Mouse (Mus musculus): ENCODE data around the gene Mgst1. TPM values are rescaled to one million over a fixed set of nuclear protein-coding genes. Genes with fewer than 3 reads are reported as not detected.

Mgst1 gene
- polyA plus RNA-seq (2016; fragmentation: Nextera tagmentation; extraction: Ambion mirVana): 56.4 and 57.1 TPM in 2 replicates

GRCm38 (mm10) chr6:138139930-138140329 is at the start of gene Mgst1:
Gene Mgst1 (plus strand): TSS chr6:138140316.
- WGBS: 2% methylated on average over 5 of the region's 5 CpGs
- no peaks in the 10 kb centered on the region for H3K27me3 ChIP-seq (ENCODE audit: low read depth, poor library complexity, severe bottlenecking)
- peaks cover 23% of the 10 kb centered on the region for H3K4me1 ChIP-seq
- H3K36me3 ChIP-seq: no peaks in the 10 kb centered on the region
- H3K9me3 ChIP-seq (replicated peaks): no peaks in the 10 kb centered on the region
- no peak for DNase-seq (ENCODE audit: low spot score)
- peak within 1 kb of the TSS; percentile 86 for H3K27ac ChIP-seq (replicated peaks)
- peak within 1 kb of the TSS; percentile 63 for H3K4me3 ChIP-seq

GRCm38 (mm10) chr6:138092432-138092831 is 47.7 kb upstream of the Mgst1 start:
- Histone ChIP-seq H3K4me1 (no peaks in the 10 kb centered on the region), H3K36me3 (no peaks in the 10 kb centered on the region), H3K9me3 (replicated peaks) (no peaks in the 10 kb centered on the region), H3K4me3 (no peak overlapping the region), H3K27me3 (ENCODE audit: low read depth, poor library complexity, severe bottlenecking) (no peaks in the 10 kb centered on the region), H3K27ac (replicated peaks) (no peak overlapping the region)
- DNase-seq (ENCODE audit: low spot score): no peak
- 95% methylated on average over 7 of the region's 7 CpGs for WGBS

GRCm38 (mm10) chr6:138095060-138095459 is 45.1 kb upstream of the Mgst1 start:
- H3K9me3 ChIP-seq (replicated peaks): no peaks in the 10 kb centered on the region
- H3K27ac ChIP-seq (replicated peaks): no peak overlapping the region
- H3K4me1 ChIP-seq: no peaks in the 10 kb centered on the region
- DNase-seq (ENCODE audit: low spot score): no peak
- WGBS: 85% methylated on average over 3 of the region's 3 CpGs
- H3K27me3 ChIP-seq (ENCODE audit: low read depth, poor library complexity, severe bottlenecking): no peaks in the 10 kb centered on the region
- H3K4me3 ChIP-seq: no peak overlapping the region
- H3K36me3 ChIP-seq: no peaks in the 10 kb centered on the region

- Histone ChIP-seq H3K27ac (replicated peaks) (no peak overlapping the region), H3K9me3 (replicated peaks) (no peaks in the 10 kb centered on the region), H3K4me1 (0 out of 2 replicates have a peak, but pooled peaks cover 4% of the 10 kb centered on the region), H3K36me3 (no peaks in the 10 kb centered on the region), H3K4me3 (no peak overlapping the region), H3K27me3 (ENCODE audit: low read depth, poor library complexity, severe bottlenecking) (no peaks in the 10 kb centered on the region)
- WGBS: 77% methylated on average over 3 of the region's 3 CpGs
- DNase-seq (ENCODE audit: low spot score): no peak
Measured at GRCm38 (mm10) chr6:138099646-138100045, 40.5 kb upstream of the Mgst1 start.

GRCm38 (mm10) chr6:138101843-138102242 is 38.3 kb upstream of the Mgst1 start:
- no peak for DNase-seq (ENCODE audit: low spot score)
- no peak overlapping the region for H3K4me3 ChIP-seq
- 0 out of 2 replicates have a peak, but pooled peaks cover 4% of the 10 kb centered on the region for H3K4me1 ChIP-seq
- WGBS: 87% methylated on average over 4 of the region's 4 CpGs
- H3K9me3 ChIP-seq (replicated peaks): no peaks in the 10 kb centered on the region
- H3K27me3 ChIP-seq (ENCODE audit: low read depth, poor library complexity, severe bottlenecking): no peaks in the 10 kb centered on the region
- H3K27ac ChIP-seq (replicated peaks): no peak overlapping the region
- no peaks in the 10 kb centered on the region for H3K36me3 ChIP-seq

- H3K27me3 ChIP-seq (ENCODE audit: low read depth, poor library complexity, severe bottlenecking): no peaks in the 10 kb centered on the region
- no peak overlapping the region for H3K4me3 ChIP-seq
- 0 out of 2 replicates have a peak, but pooled peaks cover 4% of the 10 kb centered on the region for H3K4me1 ChIP-seq
- no peaks in the 10 kb centered on the region for H3K9me3 ChIP-seq (replicated peaks)
- H3K27ac ChIP-seq (replicated peaks): no peak overlapping the region
- WGBS: 92% methylated on average over 7 of the region's 7 CpGs
- no peaks in the 10 kb centered on the region for H3K36me3 ChIP-seq
- no peak for DNase-seq (ENCODE audit: low spot score)
Measured at GRCm38 (mm10) chr6:138102940-138103339, 37.2 kb upstream of the Mgst1 start.

GRCm38 (mm10) chr6:138104559-138104958 is 35.6 kb upstream of the Mgst1 start:
- no peaks in the 10 kb centered on the region for H3K9me3 ChIP-seq (replicated peaks)

GRCm38 (mm10) chr6:138117496-138117895 is 22.6 kb upstream of the Mgst1 start:
- H3K27ac ChIP-seq (replicated peaks): no peak overlapping the region
- WGBS: 88% methylated on average over 3 of the region's 3 CpGs
- DNase-seq (ENCODE audit: low spot score): no peak
- H3K4me1 ChIP-seq: no peaks in the 10 kb centered on the region
- no peaks in the 10 kb centered on the region for H3K9me3 ChIP-seq (replicated peaks)
- H3K36me3 ChIP-seq: no peaks in the 10 kb centered on the region
- no peak overlapping the region for H3K4me3 ChIP-seq
- H3K27me3 ChIP-seq (ENCODE audit: low read depth, poor library complexity, severe bottlenecking): no peaks in the 10 kb centered on the region

More at GRCm38 (mm10) chr6:138104559-138104958, 35.6 kb upstream of the Mgst1 start:
- H3K36me3 ChIP-seq: no peaks in the 10 kb centered on the region
- H3K4me3 ChIP-seq: no peak overlapping the region
- no peak overlapping the region for H3K27ac ChIP-seq (replicated peaks)
- H3K4me1 ChIP-seq: 0 out of 2 replicates have a peak, but pooled peaks cover 4% of the 10 kb centered on the region
- no peaks in the 10 kb centered on the region for H3K27me3 ChIP-seq (ENCODE audit: low read depth, poor library complexity, severe bottlenecking)
- DNase-seq (ENCODE audit: low spot score): no peak

GRCm38 (mm10) chr6:138128392-138129335 is 11.5 kb upstream of the Mgst1 start:
- no peak overlapping the region for H3K27ac ChIP-seq (replicated peaks)
- WGBS: 88% methylated on average over 10 of the region's 10 CpGs
- no peaks in the 10 kb centered on the region for H3K9me3 ChIP-seq (replicated peaks)
- no peaks in the 10 kb centered on the region for H3K27me3 ChIP-seq (ENCODE audit: low read depth, poor library complexity, severe bottlenecking)
- no peak for DNase-seq (ENCODE audit: low spot score)
- H3K4me3 ChIP-seq: no peak overlapping the region
- no peaks in the 10 kb centered on the region for H3K4me1 ChIP-seq
- H3K36me3 ChIP-seq: no peaks in the 10 kb centered on the region

GRCm38 (mm10) chr6:138130541-138130940 is 9.6 kb upstream of the Mgst1 start:
- no peak for DNase-seq (ENCODE audit: low spot score)
- H3K9me3 ChIP-seq (replicated peaks): no peaks in the 10 kb centered on the region
- 84% methylated on average over 3 of the region's 3 CpGs for WGBS
- H3K4me1 ChIP-seq: no peaks in the 10 kb centered on the region
- no peak overlapping the region for H3K27ac ChIP-seq (replicated peaks)
- no peaks in the 10 kb centered on the region for H3K36me3 ChIP-seq
- no peak overlapping the region for H3K4me3 ChIP-seq
- no peaks in the 10 kb centered on the region for H3K27me3 ChIP-seq (ENCODE audit: low read depth, poor library complexity, severe bottlenecking)

- H3K4me1 ChIP-seq: peaks cover 23% of the 10 kb centered on the region
- peak overlapping the region; percentile 86 for H3K27ac ChIP-seq (replicated peaks)
- H3K36me3 ChIP-seq: no peaks in the 10 kb centered on the region
- peak; percentile 74 for DNase-seq (ENCODE audit: low spot score)
- H3K9me3 ChIP-seq (replicated peaks): no peaks in the 10 kb centered on the region
- no peaks in the 10 kb centered on the region for H3K27me3 ChIP-seq (ENCODE audit: low read depth, poor library complexity, severe bottlenecking)
- H3K4me3 ChIP-seq: peak overlapping the region; percentile 63
- under 1% methylated on average over 16 of the region's 16 CpGs for WGBS
Measured at GRCm38 (mm10) chr6:138140336-138140735, 220 bp downstream of the Mgst1 start.

- H3K9me3 ChIP-seq (replicated peaks): no peaks in the 10 kb centered on the region
- peaks cover 23% of the 10 kb centered on the region for H3K4me1 ChIP-seq
- no peaks in the 10 kb centered on the region for H3K27me3 ChIP-seq (ENCODE audit: low read depth, poor library complexity, severe bottlenecking)
- peak overlapping the region; percentile 63 for H3K4me3 ChIP-seq
- no peaks in the 10 kb centered on the region for H3K36me3 ChIP-seq
- H3K27ac ChIP-seq (replicated peaks): peak overlapping the region; percentile 86; the same call in 1 of the 2 replicates
- no peak for DNase-seq (ENCODE audit: low spot score)
- 84% methylated on average over 4 of the region's 4 CpGs for WGBS
Measured at GRCm38 (mm10) chr6:138141111-138141592, 1.0 kb downstream of the Mgst1 start.

GRCm38 (mm10) chr6:138142604-138143003 is 2.5 kb downstream of the Mgst1 start:
- Histone ChIP-seq H3K27ac (replicated peaks) (no peak overlapping the region), H3K27me3 (ENCODE audit: low read depth, poor library complexity, severe bottlenecking) (no peaks in the 10 kb centered on the region), H3K36me3 (no peaks in the 10 kb centered on the region), H3K9me3 (replicated peaks) (no peaks in the 10 kb centered on the region), H3K4me1 (peaks cover 20% of the 10 kb centered on the region), H3K4me3 (no peak overlapping the region)
- 89% methylated on average over 7 of the region's 7 CpGs for WGBS
- no peak for DNase-seq (ENCODE audit: low spot score)

All from midbrain, embryonic 10.5 days (tissue).